Mouse (Mus musculus): ENCODE results near the gene Iqschfp. TPM values are rescaled to one million over a fixed set of nuclear protein-coding genes. Genes with fewer than 3 reads are reported as not detected.

Gene Iqschfp
- polyA plus RNA-seq, 2 experiments: 0.33 TPM; not detected in 1

GRCm38 (mm10) chr3:68377452-68378198, 485.6 kb downstream of the Iqschfp start:
- 68% methylated on average over 7 of the region's 7 CpGs for WGBS
- no peak for DNase-seq (ENCODE audit: low spot score)
- Histone ChIP-seq H3K27me3 (ENCODE audit: control insufficient read depth, insufficient read depth, low read length) (no peaks in the 10 kb centered on the region), H3K9me3 (ENCODE audit: control insufficient read depth, low read length) (no peaks in the 10 kb centered on the region), H3K4me2 (replicated peaks; ENCODE audit: low read depth, low read length, severe bottlenecking) (no peak overlapping the region), H3K9ac (ENCODE audit: low read depth, low read length, severe bottlenecking) (no peak overlapping the region), H3K27ac (replicated peaks; ENCODE audit: low read depth, low read length) (no peak overlapping the region), H3K36me3 (ENCODE audit: control insufficient read depth, insufficient read depth, low read length) (no peaks in the 10 kb centered on the region), H3K4me3 (replicated peaks; ENCODE audit: low read length) (no peak overlapping the region), H3K4me1 (ENCODE audit: control insufficient read depth, insufficient read depth, low read length) (no peaks in the 10 kb centered on the region)
- TF ChIP-seq POLR2A (IDR thresholded peaks at IDR 0.05; ENCODE audit: borderline replicate concordance, extremely low read depth, insufficient read depth, insufficient read length): no peak
- no peak for ATAC-seq (ENCODE audit: low FRiP score, low read depth)

DNA sequence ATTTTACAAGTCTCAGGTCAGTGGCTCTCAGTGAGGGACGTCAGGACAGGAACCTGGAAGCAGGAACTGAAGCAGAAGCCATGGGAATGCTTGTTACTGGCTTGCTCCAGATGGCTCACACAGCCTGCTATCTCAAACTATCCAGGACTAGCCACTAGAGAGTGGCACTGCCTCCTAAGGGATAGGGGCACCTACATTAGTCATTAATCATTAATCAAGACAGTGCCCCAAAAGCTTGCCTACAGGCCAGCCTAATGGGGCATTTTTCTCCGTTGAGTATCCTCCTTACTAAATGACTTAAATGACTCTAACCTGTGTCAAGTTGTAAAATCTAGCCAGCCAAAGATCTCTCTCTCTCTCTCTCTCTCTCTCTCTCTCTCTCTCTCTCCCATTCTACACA, 486.8 kb downstream of the Iqschfp start:
- Histone ChIP-seq H3K9ac (ENCODE audit: low read depth, low read length, severe bottlenecking) (no peak overlapping the region), H3K4me1 (ENCODE audit: control insufficient read depth, insufficient read depth, low read length) (no peaks in the 10 kb centered on the region), H3K9me3 (ENCODE audit: control insufficient read depth, low read length) (no peaks in the 10 kb centered on the region), H3K36me3 (ENCODE audit: control insufficient read depth, insufficient read depth, low read length) (no peaks in the 10 kb centered on the region), H3K4me3 (replicated peaks; ENCODE audit: low read length) (no peak overlapping the region), H3K27me3 (ENCODE audit: control insufficient read depth, insufficient read depth, low read length) (no peaks in the 10 kb centered on the region), H3K4me2 (replicated peaks; ENCODE audit: low read depth, low read length, severe bottlenecking) (no peak overlapping the region), H3K27ac (replicated peaks; ENCODE audit: low read depth, low read length) (no peak overlapping the region)
- DNase-seq (ENCODE audit: low spot score) (no peak), ATAC-seq (ENCODE audit: low FRiP score, low read depth) (no peak)
- WGBS: 40% methylated on average over 2 of the region's 2 CpGs
- TF ChIP-seq POLR2A (IDR thresholded peaks at IDR 0.05; ENCODE audit: borderline replicate concordance, extremely low read depth, insufficient read depth, insufficient read length): no peak

DNA sequence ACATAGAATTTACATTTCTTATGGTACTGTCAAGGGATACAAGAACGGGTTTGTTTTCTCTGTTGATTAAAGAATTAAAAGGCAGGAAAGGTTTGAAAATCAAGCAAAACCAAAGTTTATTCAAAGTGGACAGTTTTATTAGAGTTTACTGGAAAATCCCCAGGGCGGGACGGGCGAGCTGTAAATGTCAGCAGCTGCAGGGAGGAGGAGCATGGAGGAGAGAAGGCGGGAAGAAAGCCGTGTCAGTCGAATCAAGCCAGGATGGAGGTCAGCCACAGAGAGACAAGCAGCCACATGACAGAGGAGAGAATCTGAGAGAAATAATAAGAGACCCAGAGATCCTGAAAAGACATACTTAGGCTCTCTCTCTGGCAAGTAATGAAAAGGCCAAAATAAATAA, 487.2 kb downstream of the Iqschfp start:
- H3K4me3 ChIP-seq (replicated peaks; ENCODE audit: low read length): no peak overlapping the region
- no peaks in the 10 kb centered on the region for H3K4me1 ChIP-seq (ENCODE audit: control insufficient read depth, insufficient read depth, low read length)
- H3K9me3 ChIP-seq (ENCODE audit: control insufficient read depth, low read length): no peaks in the 10 kb centered on the region
- no peaks in the 10 kb centered on the region for H3K27me3 ChIP-seq (ENCODE audit: control insufficient read depth, insufficient read depth, low read length)
- DNase-seq (ENCODE audit: low spot score) (no peak), ATAC-seq (ENCODE audit: low FRiP score, low read depth) (no peak)
- peak overlapping the region; percentile 19; the same call in 1 of the 2 replicates for H3K4me2 ChIP-seq (replicated peaks; ENCODE audit: low read depth, low read length, severe bottlenecking)
- WGBS: 11% methylated on average over 7 of the region's 7 CpGs
- no peak for TF ChIP-seq POLR2A (IDR thresholded peaks at IDR 0.05; ENCODE audit: borderline replicate concordance, extremely low read depth, insufficient read depth, insufficient read length)
- no peak overlapping the region for H3K27ac ChIP-seq (replicated peaks; ENCODE audit: low read depth, low read length)
- no peak overlapping the region for H3K9ac ChIP-seq (ENCODE audit: low read depth, low read length, severe bottlenecking)
- H3K36me3 ChIP-seq (ENCODE audit: control insufficient read depth, insufficient read depth, low read length): no peaks in the 10 kb centered on the region

GRCm38 (mm10) chr3:68383672-68384071, 491.6 kb downstream of the Iqschfp start:
- ATAC-seq (ENCODE audit: low FRiP score, low read depth) (no peak), DNase-seq (ENCODE audit: low spot score) (no peak)
- no peaks in the 10 kb centered on the region for H3K9me3 ChIP-seq (ENCODE audit: control insufficient read depth, low read length)
- H3K9ac ChIP-seq (ENCODE audit: low read depth, low read length, severe bottlenecking): no peak overlapping the region
- H3K27me3 ChIP-seq (ENCODE audit: control insufficient read depth, insufficient read depth, low read length): no peaks in the 10 kb centered on the region
- H3K36me3 ChIP-seq (ENCODE audit: control insufficient read depth, insufficient read depth, low read length): no peaks in the 10 kb centered on the region
- no peak overlapping the region for H3K27ac ChIP-seq (replicated peaks; ENCODE audit: low read depth, low read length)
- H3K4me1 ChIP-seq (ENCODE audit: control insufficient read depth, insufficient read depth, low read length): peaks cover 2% of the 10 kb centered on the region; the same call in 1 of the 2 replicates
- no peak overlapping the region for H3K4me3 ChIP-seq (replicated peaks; ENCODE audit: low read length)
- H3K4me2 ChIP-seq (replicated peaks; ENCODE audit: low read depth, low read length, severe bottlenecking): no peak overlapping the region
- no peak for TF ChIP-seq POLR2A (IDR thresholded peaks at IDR 0.05; ENCODE audit: borderline replicate concordance, extremely low read depth, insufficient read depth, insufficient read length)

- TF ChIP-seq POLR2A (IDR thresholded peaks at IDR 0.05; ENCODE audit: borderline replicate concordance, extremely low read depth, insufficient read depth, insufficient read length): no peak
- no peak for DNase-seq (ENCODE audit: low spot score)
- 80% methylated on average over 3 of the region's 3 CpGs for WGBS
- Histone ChIP-seq H3K4me1 (ENCODE audit: control insufficient read depth, insufficient read depth, low read length) (peaks cover 2% of the 10 kb centered on the region; the same call in 1 of the 2 replicates), H3K27me3 (ENCODE audit: control insufficient read depth, insufficient read depth, low read length) (no peaks in the 10 kb centered on the region), H3K27ac (replicated peaks; ENCODE audit: low read depth, low read length) (no peak overlapping the region), H3K9me3 (ENCODE audit: control insufficient read depth, low read length) (no peaks in the 10 kb centered on the region), H3K4me2 (replicated peaks; ENCODE audit: low read depth, low read length, severe bottlenecking) (no peak overlapping the region), H3K9ac (ENCODE audit: low read depth, low read length, severe bottlenecking) (no peak overlapping the region), H3K36me3 (ENCODE audit: control insufficient read depth, insufficient read depth, low read length) (no peaks in the 10 kb centered on the region), H3K4me3 (replicated peaks; ENCODE audit: low read length) (no peak overlapping the region)
- no peak for ATAC-seq (ENCODE audit: low FRiP score, low read depth)
These were observed 493.5 kb downstream of the Iqschfp start for GRCm38 (mm10) chr3:68385544-68385943.

Measured in limb, embryonic 14.5 days (tissue).